Mouse (Mus musculus) lung, embryonic 14.5 days (tissue): Measurements from ENCODE around the gene Ms4a18. TPM values are rescaled to one million over a fixed set of nuclear protein-coding genes. Genes with fewer than 3 reads are reported as not detected.

Source experiments
- ATAC-seq: fragments of 200-750 bp; cut with Nextera tagmentation; 2 replicates; pipeline ENCODE4 v1.8.0; 2017; ENCODE audit warnings: mild to moderate bottlenecking, moderate TSS enrichment, moderate library complexity; ENCODE audit not compliant: insufficient read depth
- DNase-seq: peaks from one replicate; pipeline ENCODE4 v3.0.0-alpha.2; 2015
- H3K27ac ChIP-seq: fragments of 300-500 bp; sonication (generic); 2 replicates; pipeline ENCODE4 v1.5.1; 2014; ENCODE audit warnings: low read depth, mild to moderate bottlenecking, moderate library complexity
- H3K27me3 ChIP-seq: fragments of 300-500 bp; sonication (generic); 2 replicates; pipeline ENCODE4 v1.6.1; 2014; ENCODE audit warnings: low read length, control low read depth; ENCODE audit not compliant: insufficient read depth
- H3K36me3 ChIP-seq: fragments of 300-500 bp; sonication (generic); 2 replicates; pipeline ENCODE4 v1.6.1; 2014; ENCODE audit warnings: control low read depth; ENCODE audit not compliant: insufficient read depth
- H3K4me1 ChIP-seq: fragments of 300-500 bp; sonication (generic); 2 replicates; pipeline ENCODE4 v1.6.1; 2014; ENCODE audit warnings: antibody characterized with exemption, control low read depth; ENCODE audit not compliant: insufficient read depth
- H3K4me2 ChIP-seq: fragments of 300-500 bp; sonication (generic); 2 replicates; pipeline ENCODE4 v1.6.1; 2014; ENCODE audit warnings: mild to moderate bottlenecking
- H3K4me3 ChIP-seq: fragments of 300-500 bp; sonication (generic); 2 replicates; pipeline ENCODE4 v1.5.1; 2014; ENCODE audit warnings: low read depth, low read length
- H3K9ac ChIP-seq: fragments of 300-500 bp; sonication (generic); 2 replicates; pipeline ENCODE4 v1.6.1; 2014
- H3K9me3 ChIP-seq: fragments of 300-500 bp; sonication (generic); 2 replicates; pipeline ENCODE4 v1.6.1; 2016; ENCODE audit warnings: low read depth, low read length, control low read depth
- CTCF ChIP-seq: IDR thresholded peaks from 2 replicates; pipeline ENCODE4 v1.5.1; 2016; ENCODE audit warnings: antibody characterized with exemption, low read depth
- WGBS: fragments of 180-500 bp; shearing (Covaris S2); extraction: QIAGEN DNeasy Blood & Tissue Kit; methylation state at CpG from one replicate; pipeline ENCODE4 v1.1.7; 2014; 5-methylcytosine and 5-hydroxymethylcytosine counted together
- polyA plus RNA-seq: library from polyadenylated mRNA; unstranded; fragments of >200 nt; fragmentation: Nextera tagmentation; extraction: Ambion mirVana; gene quantifications from 2 replicates; pipeline ENCODE4 v1.2.1, GENCODE M21; 2014

Gene Ms4a18
- polyA plus RNA-seq, 1 experiment from 2014 or later: not detected

DNA sequence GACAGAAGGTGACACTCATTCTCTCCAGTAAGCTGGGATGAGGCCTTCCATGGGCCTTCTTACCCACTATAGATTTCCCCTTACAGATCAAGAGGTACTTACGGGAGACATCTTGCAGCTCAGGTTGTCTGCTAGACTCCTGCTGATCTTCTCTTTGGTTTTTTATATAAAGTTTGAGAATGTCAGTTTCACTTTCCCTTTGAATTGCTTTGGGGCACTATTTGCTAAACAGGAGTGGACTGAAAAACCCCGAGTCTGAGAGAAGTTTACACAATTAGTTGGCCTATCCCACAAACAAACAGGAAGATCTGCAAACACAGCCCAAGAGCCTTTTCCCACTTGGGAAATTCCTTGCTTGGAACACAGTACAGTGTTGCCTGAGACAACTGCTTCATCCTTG, 32.5 kb upstream of the Ms4a18 start:
- Histone ChIP-seq H3K27me3 (no peaks in the 10 kb centered on the region), H3K36me3 (no peaks in the 10 kb centered on the region), H3K4me3 (no peak overlapping the region), H3K27ac (no peak overlapping the region), H3K4me1 (no peaks in the 10 kb centered on the region), H3K9ac (no peak overlapping the region), H3K4me2 (no peak overlapping the region), H3K9me3 (no peaks in the 10 kb centered on the region)
- ATAC-seq (no peak), DNase-seq (no peak)
- WGBS: 58% methylated on average over 2 of the region's 2 CpGs
- no peak for TF ChIP-seq CTCF

DNA sequence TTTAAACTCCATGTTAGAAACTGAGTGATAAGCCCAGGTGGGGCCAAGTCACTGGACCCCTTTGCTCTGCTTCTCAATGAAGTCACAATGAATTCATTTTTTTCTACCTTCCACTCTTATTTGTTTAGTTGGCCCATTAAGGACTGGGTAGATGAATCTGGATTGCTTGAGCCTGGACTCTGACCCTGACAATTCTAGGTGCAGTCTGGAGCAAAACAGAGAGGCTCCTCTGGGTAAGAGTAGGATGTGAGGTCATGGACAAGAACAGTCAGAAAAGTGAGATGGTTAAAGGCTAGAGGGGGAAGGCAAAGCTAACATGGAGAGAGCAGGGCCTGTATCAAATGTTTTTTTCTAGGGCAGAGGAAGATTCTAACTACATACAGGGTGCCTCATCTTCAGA, 31.6 kb upstream of the Ms4a18 start:
- no peaks in the 10 kb centered on the region for H3K4me1 ChIP-seq
- DNase-seq: no peak
- no peak for ATAC-seq
- TF ChIP-seq CTCF: no peak
- no peak overlapping the region for H3K4me2 ChIP-seq
- no peak overlapping the region for H3K9ac ChIP-seq
- H3K9me3 ChIP-seq: no peaks in the 10 kb centered on the region
- no peaks in the 10 kb centered on the region for H3K27me3 ChIP-seq
- H3K4me3 ChIP-seq: no peak overlapping the region
- H3K36me3 ChIP-seq: no peaks in the 10 kb centered on the region
- H3K27ac ChIP-seq: no peak overlapping the region

DNA sequence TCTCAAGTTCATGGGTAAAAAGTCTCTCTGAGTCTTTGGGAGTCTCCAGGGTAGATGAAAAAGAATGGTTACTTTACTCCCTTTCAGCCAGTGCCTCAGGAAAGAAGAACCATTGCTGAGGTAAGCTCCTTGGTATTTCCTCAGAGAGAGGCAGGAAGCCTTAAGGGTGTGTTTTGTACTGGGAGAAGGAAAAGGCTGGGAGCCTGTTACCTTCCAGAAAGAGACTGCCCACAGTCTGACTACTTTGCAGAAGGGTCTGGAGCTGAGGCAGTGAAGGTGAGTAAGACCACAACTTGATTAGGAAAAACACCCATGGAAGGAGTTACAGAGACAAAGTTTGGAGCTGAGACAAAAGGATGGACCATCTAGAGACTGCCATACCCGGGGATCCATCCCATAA, 30.7 kb upstream of the Ms4a18 start:
- Histone ChIP-seq H3K27me3 (no peaks in the 10 kb centered on the region), H3K9ac (no peak overlapping the region), H3K4me2 (no peak overlapping the region), H3K4me1 (no peaks in the 10 kb centered on the region), H3K36me3 (no peaks in the 10 kb centered on the region), H3K27ac (no peak overlapping the region), H3K4me3 (no peak overlapping the region), H3K9me3 (no peaks in the 10 kb centered on the region)
- DNase-seq (no peak), ATAC-seq (no peak)
- no peak for TF ChIP-seq CTCF
- WGBS: 70% methylated on average over 1 of the region's 1 CpGs

DNA sequence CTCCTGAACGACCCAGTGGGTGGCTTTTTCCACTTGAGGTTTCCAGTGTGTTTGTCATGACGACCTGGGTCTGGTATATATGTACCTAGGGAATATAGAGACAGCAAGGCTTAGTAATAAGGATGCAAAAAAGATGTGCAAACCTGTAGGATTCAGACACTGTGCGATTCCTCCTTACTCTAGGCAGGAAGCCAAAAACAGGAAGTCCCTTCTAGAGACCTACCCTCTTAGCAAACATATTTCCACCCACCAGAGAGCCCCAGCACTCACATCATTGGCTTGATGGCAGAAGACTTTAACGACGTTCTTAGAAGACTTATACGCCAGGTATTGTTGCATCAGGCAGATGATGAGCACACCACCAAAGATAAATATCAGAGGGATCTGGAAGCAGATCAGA, 30.2 kb upstream of the Ms4a18 start:
- Histone ChIP-seq H3K9ac (no peak overlapping the region), H3K9me3 (no peaks in the 10 kb centered on the region), H3K4me2 (no peak overlapping the region), H3K36me3 (no peaks in the 10 kb centered on the region), H3K4me1 (no peaks in the 10 kb centered on the region), H3K27ac (no peak overlapping the region), H3K4me3 (no peak overlapping the region), H3K27me3 (no peaks in the 10 kb centered on the region)
- no peak for TF ChIP-seq CTCF
- no peak for DNase-seq
- WGBS: 69% methylated on average over 6 of the region's 6 CpGs
- no peak for ATAC-seq

DNA sequence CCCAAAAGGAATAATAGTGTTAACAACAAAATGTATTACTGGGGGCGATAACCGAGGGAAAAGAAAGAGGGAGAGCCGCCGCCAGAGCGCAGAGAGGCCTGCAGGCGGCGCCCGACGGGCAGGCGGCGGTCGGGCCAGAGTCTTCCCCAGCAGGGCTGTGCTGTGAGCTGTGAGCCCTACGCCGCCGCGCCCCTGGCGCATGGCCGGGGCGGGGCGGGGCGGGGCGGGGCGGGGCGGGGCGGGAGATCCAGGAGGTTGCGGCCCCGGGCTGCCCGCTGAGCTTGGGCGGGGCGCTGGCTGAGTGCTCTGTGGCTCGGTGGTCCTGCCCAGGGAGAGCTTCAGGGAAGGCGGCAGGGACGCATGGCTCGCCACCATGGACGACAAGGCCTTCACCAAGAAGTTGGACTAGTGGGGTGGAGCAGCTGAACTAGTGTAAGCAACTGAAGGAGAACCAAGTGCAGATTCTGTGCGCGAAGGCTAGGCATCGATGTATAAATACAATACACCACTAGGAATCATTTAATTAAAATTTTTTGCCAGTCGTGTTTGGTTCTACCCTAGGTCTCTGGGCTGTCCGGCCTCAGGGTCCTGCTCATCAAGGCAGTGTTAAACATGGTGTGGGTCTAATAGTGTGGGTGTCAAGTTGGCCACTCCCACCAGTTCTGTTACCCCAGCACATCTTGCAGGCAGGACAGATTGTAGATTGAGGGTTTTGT, 27.3 kb upstream of the Ms4a18 start:
- H3K9ac ChIP-seq: peak overlapping the region; percentile 18; the same call in 1 of the 2 replicates
- WGBS: 8% methylated on average over 31 of the region's 40 CpGs

DNA sequence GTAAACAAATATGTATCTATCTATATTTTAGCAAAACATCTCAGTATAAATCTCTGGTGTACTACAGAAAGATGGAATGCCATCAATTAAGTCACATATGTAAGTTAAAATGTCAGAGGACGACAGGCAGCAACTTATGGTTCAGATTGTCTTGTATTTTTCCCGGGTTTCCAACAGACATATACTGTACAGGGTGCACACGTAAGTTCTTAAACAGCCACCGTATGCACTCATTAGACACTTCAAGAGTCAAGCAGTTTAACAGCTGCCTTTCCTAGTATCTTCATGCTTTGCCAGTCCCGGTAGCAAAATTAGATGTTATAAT, 26.8 kb upstream of the Ms4a18 start:
- ATAC-seq (peak; percentile 72; the same call in 1 of the 2 replicates), DNase-seq (no peak)
- Histone ChIP-seq H3K36me3 (no peaks in the 10 kb centered on the region), H3K9ac (no peak overlapping the region; the same call in 1 of the 2 replicates), H3K4me2 (peak overlapping the region; percentile 56), H3K27me3 (no peaks in the 10 kb centered on the region), H3K4me3 (peak overlapping the region; percentile 18), H3K4me1 (no peaks in the 10 kb centered on the region), H3K27ac (no peak overlapping the region), H3K9me3 (no peaks in the 10 kb centered on the region)
- WGBS: 11% methylated on average over 5 of the region's 5 CpGs
- no peak for TF ChIP-seq CTCF

More for the DNA sequence above, 27.3 kb upstream of the Ms4a18 start:
- Histone ChIP-seq H3K27me3 (no peaks in the 10 kb centered on the region), H3K27ac (no peak overlapping the region), H3K9me3 (no peaks in the 10 kb centered on the region), H3K36me3 (no peaks in the 10 kb centered on the region), H3K4me1 (no peaks in the 10 kb centered on the region), H3K4me3 (peak overlapping the region; percentile 18), H3K4me2 (peak overlapping the region; percentile 56)
- ATAC-seq: peak; percentile 100
- peak; percentile 83 for DNase-seq
- TF ChIP-seq CTCF: peak; percentile 64

DNA sequence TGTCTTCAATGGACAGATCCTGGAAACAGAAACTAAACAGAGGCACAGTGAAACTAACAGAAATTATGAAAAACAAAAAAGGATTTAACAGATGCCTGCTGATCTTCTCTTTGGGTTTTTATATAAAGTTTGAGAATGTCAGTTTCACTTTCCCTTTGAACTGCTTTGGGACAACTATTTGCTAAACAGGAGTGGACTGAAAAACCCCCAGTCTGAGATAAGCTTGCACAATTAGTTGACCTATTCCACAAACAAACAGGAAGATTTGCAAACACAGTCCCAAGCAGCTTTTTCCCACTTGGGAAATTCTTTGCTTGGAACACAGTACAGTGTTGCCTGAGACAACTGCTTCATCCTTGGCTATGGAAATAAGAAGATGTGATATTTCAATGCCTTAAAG, 19.7 kb upstream of the Ms4a18 start:
- no peak overlapping the region for H3K4me3 ChIP-seq
- no peak overlapping the region for H3K4me2 ChIP-seq
- H3K27ac ChIP-seq: no peak overlapping the region
- TF ChIP-seq CTCF: no peak
- H3K4me1 ChIP-seq: no peaks in the 10 kb centered on the region
- no peaks in the 10 kb centered on the region for H3K27me3 ChIP-seq
- no peak for ATAC-seq
- H3K36me3 ChIP-seq: no peaks in the 10 kb centered on the region
- DNase-seq: no peak
- no peak overlapping the region for H3K9ac ChIP-seq
- H3K9me3 ChIP-seq: no peaks in the 10 kb centered on the region

DNA sequence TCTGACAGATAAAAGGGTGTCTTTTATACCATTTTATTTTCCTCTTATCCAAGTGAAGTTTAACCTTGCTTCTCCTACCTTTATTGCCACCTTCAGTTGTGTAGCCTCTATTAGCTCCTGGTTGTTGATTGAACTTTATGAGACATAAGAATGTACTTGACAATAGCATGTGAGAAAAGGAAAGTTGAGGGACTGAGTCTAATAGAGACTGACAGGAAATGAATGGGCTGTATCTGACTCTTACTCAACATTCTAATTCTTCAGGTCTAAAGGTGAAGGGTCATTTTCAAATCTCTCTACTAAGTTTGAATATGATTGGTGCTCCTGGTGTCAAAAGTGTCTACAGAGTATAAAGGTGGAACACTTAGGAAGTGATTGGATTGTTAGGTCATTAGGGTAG, 4.6 kb upstream of the Ms4a18 start:
- H3K27me3 ChIP-seq: no peaks in the 10 kb centered on the region
- DNase-seq (no peak), ATAC-seq (no peak)
- no peak for TF ChIP-seq CTCF
- H3K27ac ChIP-seq: no peak overlapping the region
- no peak overlapping the region for H3K4me2 ChIP-seq
- H3K36me3 ChIP-seq: no peaks in the 10 kb centered on the region
- no peak overlapping the region for H3K9ac ChIP-seq
- no peaks in the 10 kb centered on the region for H3K9me3 ChIP-seq
- H3K4me3 ChIP-seq: no peak overlapping the region
- no peaks in the 10 kb centered on the region for H3K4me1 ChIP-seq
